Mouse (Mus musculus) heart, adult 2 months (tissue): Measurements from ENCODE around the gene Fam122a. TPM values are rescaled to one million over a fixed set of nuclear protein-coding genes. Genes with fewer than 3 reads are reported as not detected.

Experiments
- DNase-seq, 2 experiments: peaks; one replicate each; pipeline ENCODE4 v3.0.0; 2021
- H3K27ac ChIP-seq: fragments of 200-600 bp; 2 replicates; pipeline ENCODE4 v1.8.1; 2022
- H3K27me3 ChIP-seq: fragments of 200-500 bp; 2 replicates; pipeline ENCODE4 v1.6.1; 2012; ENCODE audit warnings: mild to moderate bottlenecking, low read length, inconsistent platforms, mixed read lengths; ENCODE audit not compliant: control insufficient read depth, insufficient read depth
- H3K36me3 ChIP-seq: fragments of 200-500 bp; 2 replicates; pipeline ENCODE4 v1.6.1; 2012; ENCODE audit warnings: low read length, inconsistent platforms; ENCODE audit not compliant: control insufficient read depth, insufficient read depth
- H3K4me1 ChIP-seq: fragments of 200-500 bp; 2 replicates; pipeline ENCODE4 v1.6.1; 2011; ENCODE audit warnings: low read length; ENCODE audit not compliant: control insufficient read depth, insufficient read depth
- H3K4me3 ChIP-seq: fragments of 200-600 bp; 2 replicates; pipeline ENCODE4 v1.8.1; 2022
- H3K79me2 ChIP-seq: fragments of 200-500 bp; replicated peaks from 2 replicates; pipeline ENCODE4 v1.6.1; 2012; ENCODE audit warnings: mild to moderate bottlenecking, inconsistent platforms, low read length, moderate library complexity, mixed read lengths; ENCODE audit not compliant: control insufficient read depth, insufficient read depth
- H3K9ac ChIP-seq: fragments of 200-500 bp; 2 replicates; pipeline ENCODE4 v1.6.1; 2012; ENCODE audit warnings: low read depth, mild to moderate bottlenecking, control low read depth, inconsistent platforms, low read length, mixed read lengths
- CTCF ChIP-seq: fragments of 200-600 bp; IDR thresholded peaks from 2 replicates; pipeline ENCODE4 v1.8.1; 2022; ENCODE audit warnings: antibody characterized with exemption, mild to moderate bottlenecking, moderate library complexity
- EP300 ChIP-seq: fragments of 200-500 bp; IDR thresholded peaks from 2 replicates; pipeline ENCODE4 v1.6.1; 2011; ENCODE audit warnings: low read depth, low read length, control low read depth; ENCODE audit not compliant: insufficient read depth
- POLR2A ChIP-seq: fragments of 200-500 bp; IDR thresholded peaks from 2 replicates; pipeline ENCODE4 v1.6.1; 2011; ENCODE audit warnings: mild to moderate bottlenecking, low read depth, low read length, control low read depth; ENCODE audit not compliant: insufficient read depth
- WGBS: fragments of 180-500 bp; shearing (Covaris S2); methylation state at CpG from one replicate; pipeline ENCODE4 v1.1.7; 2018; 5-methylcytosine and 5-hydroxymethylcytosine counted together
- intact Hi-C: fragments of 180-260 bp; cut with DNase I; formaldehyde crosslinking; loops from one replicate; pipeline ENCODE4 v1.15.1; 2025
- polyA plus RNA-seq: library from polyadenylated mRNA; depleted of rRNA; stranded (reverse); fragments of >200 nt; gene quantifications from 2 replicates; pipeline ENCODE4 v1.2.3, GENCODE M21; 2012
- total RNA-seq, 2 experiments: library from RNA; stranded (reverse); gene quantifications; 2 replicates each; pipeline ENCODE4 v1.2.3; 2021

Gene Fam122a
- total and polyA plus RNA-seq, 3 experiments: 25.2 to 28.8 (median 26.4) TPM

DNA sequence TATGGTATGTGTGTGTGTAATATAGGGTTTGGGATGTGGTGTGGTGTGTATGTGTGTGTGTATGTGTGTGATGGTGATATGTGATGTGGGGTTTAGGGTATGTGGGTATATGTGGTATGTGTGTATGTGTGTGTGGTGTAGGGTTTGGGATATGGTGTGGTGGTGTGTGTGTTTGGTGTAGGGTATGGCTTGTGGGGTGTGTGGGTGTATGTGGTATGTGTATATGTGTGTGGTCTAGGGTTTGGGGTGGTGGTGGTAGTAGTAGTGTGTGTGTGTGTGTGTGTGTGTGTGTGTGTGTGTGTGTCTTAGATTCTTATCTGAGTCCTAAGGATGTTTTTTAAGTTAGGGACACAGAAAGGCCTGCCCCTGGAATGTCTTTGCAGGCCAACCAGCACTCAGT, 41.2 kb upstream of the Fam122a start:
- peaks cover 2% of the 10 kb centered on the region; the same call in 1 of the 2 replicates for H3K4me1 ChIP-seq
- no peaks in the 10 kb centered on the region for H3K79me2 ChIP-seq
- TF ChIP-seq EP300: no peak
- no peak for TF ChIP-seq POLR2A
- TF ChIP-seq CTCF: no peak
- intact Hi-C loops: no loop called here
- DNase-seq: no peak
- H3K27me3 ChIP-seq: no peaks in the 10 kb centered on the region
- H3K36me3 ChIP-seq: no peaks in the 10 kb centered on the region
- no peak overlapping the region for H3K4me3 ChIP-seq
- H3K27ac ChIP-seq: no peak overlapping the region
- H3K9ac ChIP-seq: no peak overlapping the region

DNA sequence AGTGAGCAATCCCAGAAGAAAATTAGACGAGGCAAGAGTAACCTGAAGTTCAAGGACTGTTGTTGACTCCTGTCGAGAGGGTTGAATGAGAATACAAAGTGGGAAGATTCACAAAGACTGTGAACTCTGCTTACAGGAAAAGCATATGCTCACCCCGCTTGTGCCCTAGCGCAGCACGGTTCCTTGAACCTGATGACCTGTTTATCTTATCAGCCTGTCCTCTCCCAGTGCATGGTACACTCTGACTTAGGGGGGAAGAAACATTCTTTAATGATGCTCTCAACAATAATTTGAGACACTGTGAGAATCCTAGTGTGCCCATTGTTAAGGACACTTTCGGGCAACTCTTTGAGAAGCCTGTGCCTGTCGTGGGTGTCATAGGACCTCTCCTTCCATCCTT, 39.9 kb upstream of the Fam122a start:
- Histone ChIP-seq H3K79me2 (no peaks in the 10 kb centered on the region), H3K4me3 (no peak overlapping the region), H3K4me1 (peaks cover 2% of the 10 kb centered on the region; the same call in 1 of the 2 replicates), H3K27ac (no peak overlapping the region), H3K9ac (no peak overlapping the region), H3K27me3 (no peaks in the 10 kb centered on the region), H3K36me3 (no peaks in the 10 kb centered on the region)
- TF ChIP-seq CTCF (no peak), POLR2A (no peak), EP300 (no peak)
- intact Hi-C loops: no loop called here
- 56% methylated on average over 7 of the region's 7 CpGs for WGBS
- no peak for DNase-seq

DNA sequence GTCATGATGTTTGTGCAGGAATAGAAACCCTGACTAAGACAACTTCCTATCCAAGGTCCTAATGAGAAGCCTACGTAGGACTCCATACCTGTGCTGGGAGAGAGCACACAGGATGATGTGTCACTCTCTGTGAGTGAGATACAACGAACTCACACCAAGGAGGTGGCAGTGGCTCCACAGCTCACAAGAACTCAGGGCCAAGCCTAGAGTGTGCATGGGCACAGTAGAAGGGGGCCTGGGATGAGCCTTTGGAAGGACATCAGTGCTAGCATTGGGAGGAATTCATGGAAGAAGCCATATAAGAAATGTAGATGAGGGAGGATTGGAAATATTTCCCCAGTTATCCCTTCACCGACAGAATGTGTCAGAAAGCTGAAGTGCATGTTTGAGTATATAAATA, 38.8 kb upstream of the Fam122a start:
- DNase-seq: no peak
- Histone ChIP-seq H3K36me3 (no peaks in the 10 kb centered on the region), H3K4me1 (peaks cover 2% of the 10 kb centered on the region; the same call in 1 of the 2 replicates), H3K4me3 (no peak overlapping the region), H3K27me3 (no peaks in the 10 kb centered on the region), H3K27ac (no peak overlapping the region), H3K9ac (no peak overlapping the region), H3K79me2 (no peaks in the 10 kb centered on the region)
- intact Hi-C loops: no loop called here
- TF ChIP-seq EP300: no peak
- 85% methylated on average over 3 of the region's 3 CpGs for whole genome bisulfite sequencing

DNA sequence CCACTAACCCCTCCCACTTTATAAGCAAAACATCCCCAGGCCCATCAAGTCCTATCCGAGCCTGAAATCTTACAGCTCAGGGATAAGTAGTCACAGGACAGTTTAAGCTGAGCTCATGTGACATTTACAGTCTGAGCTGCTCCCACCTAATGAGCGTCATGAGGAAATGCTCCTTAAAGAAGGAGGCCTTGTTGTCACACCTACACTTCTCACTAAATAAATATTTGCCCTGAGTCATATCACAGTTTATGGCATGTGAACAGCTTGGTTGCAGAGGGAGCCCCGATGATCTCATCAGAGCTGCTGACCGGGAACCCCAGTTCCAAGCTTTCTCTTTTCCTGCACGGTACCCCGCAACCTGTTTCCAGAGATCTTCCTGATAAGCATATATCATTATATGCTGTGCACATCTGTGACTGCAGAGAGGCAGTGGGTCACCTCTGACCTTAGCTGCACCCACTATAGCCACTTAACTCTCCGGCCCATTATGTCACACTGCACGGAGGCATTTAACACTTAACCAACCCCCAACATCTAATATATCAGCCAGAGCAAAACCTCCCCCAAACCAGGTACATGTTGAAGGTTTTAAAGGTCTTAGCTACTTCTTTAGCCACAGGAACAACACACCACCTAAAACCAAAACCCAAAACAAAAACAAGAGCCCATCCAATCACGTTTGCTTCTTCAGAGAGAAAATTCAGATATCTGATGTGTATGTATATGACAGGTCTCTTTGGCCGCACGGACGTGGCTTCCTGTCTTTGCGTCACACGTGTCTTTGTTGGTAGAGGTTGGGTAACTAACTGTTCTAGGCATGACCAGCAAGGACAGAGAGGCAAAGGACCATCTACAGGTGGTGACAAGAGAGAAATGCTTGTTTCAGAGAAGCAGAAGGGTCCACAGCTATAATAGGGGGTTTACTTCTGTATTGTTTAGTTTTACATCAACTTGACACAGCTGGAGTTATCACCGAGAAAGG, 37.8 kb upstream of the Fam122a start:
- 79% methylated on average over 15 of the region's 15 CpGs for WGBS
- no peak overlapping the region for H3K27ac ChIP-seq
- H3K4me1 ChIP-seq: no peaks in the 10 kb centered on the region
- no peaks in the 10 kb centered on the region for H3K79me2 ChIP-seq
- intact Hi-C loops: no loop called here
- H3K27me3 ChIP-seq: no peaks in the 10 kb centered on the region
- TF ChIP-seq CTCF (no peak), POLR2A (no peak), EP300 (no peak)
- no peak overlapping the region for H3K9ac ChIP-seq
- DNase-seq: no peak
- no peaks in the 10 kb centered on the region for H3K36me3 ChIP-seq
- no peak overlapping the region for H3K4me3 ChIP-seq

DNA sequence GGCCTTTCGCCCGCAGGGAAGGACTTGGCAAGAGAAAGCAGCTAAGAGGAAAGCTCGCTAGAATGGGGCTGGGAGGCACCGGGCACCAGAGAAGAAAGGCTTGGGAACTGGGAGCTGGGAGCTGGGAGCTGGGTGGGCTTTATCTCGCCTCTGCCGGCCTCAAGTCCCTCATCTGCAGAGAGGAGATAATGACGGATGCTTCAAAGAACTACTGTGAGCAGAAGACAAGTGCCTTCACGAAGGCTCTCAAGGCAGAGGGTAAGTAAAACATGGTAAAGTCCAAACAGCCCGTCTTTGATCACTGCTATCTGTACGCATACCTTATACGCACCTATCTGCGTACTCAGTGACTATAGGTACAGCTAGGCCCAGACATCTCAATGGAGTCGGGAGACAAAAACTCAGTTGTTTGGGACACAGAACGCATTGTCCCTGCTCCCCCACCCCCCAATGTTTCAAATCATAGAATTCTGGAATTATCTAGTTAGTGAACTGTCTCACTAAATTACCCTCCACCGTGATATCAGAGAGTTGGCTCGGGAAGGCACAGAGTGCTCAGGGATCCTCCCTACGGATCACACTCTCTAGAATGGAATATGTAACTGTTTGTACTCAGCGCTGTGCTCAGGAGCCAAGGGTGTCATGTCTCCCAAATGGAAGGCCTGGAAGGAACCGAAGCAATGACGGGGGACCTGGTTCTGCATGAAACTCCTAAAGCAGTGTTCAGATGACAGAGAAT, 36.1 kb upstream of the Fam122a start:
- H3K79me2 ChIP-seq: no peaks in the 10 kb centered on the region
- no peak for DNase-seq
- no peak overlapping the region for H3K4me3 ChIP-seq
- H3K4me1 ChIP-seq: no peaks in the 10 kb centered on the region; the same call in 1 of the 2 replicates
- intact Hi-C loops: no loop called here
- H3K27ac ChIP-seq: no peak overlapping the region
- H3K36me3 ChIP-seq: no peaks in the 10 kb centered on the region
- WGBS: 59% methylated on average over 20 of the region's 20 CpGs
- TF ChIP-seq CTCF: no peak
- no peak for TF ChIP-seq POLR2A
- no peak for TF ChIP-seq EP300
- H3K9ac ChIP-seq: no peak overlapping the region
- no peaks in the 10 kb centered on the region for H3K27me3 ChIP-seq

DNA sequence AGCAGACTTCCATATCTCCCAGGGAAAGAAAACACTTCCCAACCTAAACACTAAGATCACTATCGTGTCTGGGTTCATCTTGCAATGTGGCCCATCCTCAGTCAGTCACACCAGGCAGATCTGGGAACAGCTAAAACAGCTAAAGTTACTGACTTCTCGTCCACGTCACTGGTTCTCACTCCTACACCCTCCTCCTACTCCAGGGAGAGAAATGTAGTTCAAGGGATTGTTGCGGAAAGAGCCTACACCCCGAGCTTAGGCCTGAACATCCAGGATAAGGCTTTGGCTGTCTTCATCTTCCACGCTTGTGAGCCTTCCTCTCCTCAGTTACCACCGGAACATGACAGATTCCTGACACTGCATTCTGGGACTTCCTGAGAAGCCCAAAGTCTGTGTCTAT, 34.8 kb upstream of the Fam122a start:
- DNase-seq: no peak
- TF ChIP-seq POLR2A (no peak), CTCF (no peak), EP300 (no peak)
- Histone ChIP-seq H3K36me3 (no peaks in the 10 kb centered on the region), H3K4me1 (no peaks in the 10 kb centered on the region; the same call in 1 of the 2 replicates), H3K79me2 (no peaks in the 10 kb centered on the region), H3K4me3 (no peak overlapping the region), H3K9ac (no peak overlapping the region), H3K27ac (no peak overlapping the region), H3K27me3 (no peaks in the 10 kb centered on the region)
- 71% methylated on average over 7 of the region's 7 CpGs for WGBS
- intact Hi-C loops: no loop called here
